Mouse (Mus musculus) mouse embryonic stem cell (cell line): Measurements from ENCODE around the gene Duox1.

ENCODE experiments used
- in situ Hi-C, 2 experiments: fragments of 300-500 bp; cut with MboI; formaldehyde crosslinking; loops; 1 replicate in 1 of 2; 3 replicates in 1 of 2; pipeline ENCODE4 v1.14.3; 2019 to 2020; ENCODE audit warnings: low sequenced_read_pairs in 2 of 2, low pct_unique_long_range_greater_than_20kb in 1 of 2, mixed read lengths in 1 of 2; ENCODE audit not compliant: unreplicated experiment in 1 of 2

Duox1 gene

DNA sequence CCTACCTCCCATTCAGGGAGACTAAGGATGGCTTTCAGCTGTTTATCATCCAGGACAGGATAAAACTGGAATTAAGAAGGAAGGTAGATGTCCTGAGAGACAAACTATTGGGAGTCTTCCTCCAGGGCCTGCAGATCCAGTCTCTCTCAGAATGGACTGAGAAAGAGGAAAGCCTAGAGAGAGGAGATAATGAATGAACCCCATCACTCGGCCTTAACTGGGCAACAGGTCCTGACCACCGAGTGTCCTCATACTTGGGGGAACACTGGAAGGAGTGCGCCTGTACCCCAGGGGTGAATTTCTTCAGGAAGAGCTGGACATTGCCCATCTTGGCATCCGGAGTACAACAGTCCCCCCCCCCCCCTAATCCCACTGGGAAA lies 52.2 kb downstream of the Duox1 start:
- in situ Hi-C loops: no loop called here

GRCm38 (mm10) chr2:122368081-122368971 lies 52.9 kb downstream of the Duox1 start:
- in situ Hi-C loops: no loop called here

DNA sequence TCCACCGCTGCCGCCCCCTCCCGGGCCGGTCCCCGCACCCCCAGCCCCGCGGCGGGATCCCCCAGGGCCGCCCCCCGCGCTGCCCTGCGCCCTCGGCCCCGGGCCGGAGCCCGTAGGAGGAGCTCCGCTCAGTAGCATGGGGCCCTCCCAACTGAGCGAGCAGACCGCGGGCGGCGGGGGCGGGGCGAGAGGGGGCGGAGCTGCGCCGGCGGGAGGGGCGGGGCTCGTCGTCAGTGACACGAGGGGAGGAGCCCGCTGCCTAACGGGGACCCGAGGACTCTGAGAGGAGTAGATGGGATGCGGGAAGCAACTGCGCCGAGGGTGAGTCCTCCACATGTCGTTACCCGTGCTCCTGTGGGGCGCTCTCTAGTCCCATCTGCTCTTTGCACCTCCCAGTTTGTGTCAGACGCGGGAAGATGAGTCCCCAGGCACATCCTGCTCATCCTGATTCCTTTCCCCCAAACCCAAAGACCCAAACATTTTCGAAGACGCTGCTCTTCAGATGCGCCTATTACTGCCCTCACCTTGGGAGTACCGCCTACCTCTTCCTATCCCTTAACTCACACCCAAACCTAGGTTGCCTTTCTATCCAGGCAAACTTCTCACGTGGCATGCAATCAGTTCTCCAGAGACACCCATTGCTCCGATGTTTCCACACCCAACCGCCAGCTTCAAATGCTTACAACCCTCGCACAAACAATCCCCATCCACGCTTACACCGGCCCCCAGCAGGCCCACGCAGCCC lies 53.7 kb downstream of the Duox1 start, which contains the start of gene Shf:
Shf (minus strand) TSS at position 168 of the 745 bp plus-strand sequence.
- in situ Hi-C loops: no loop called here

GRCm38 (mm10) chr2:122370101-122370750 lies 54.8 kb downstream of the Duox1 start:
- in situ Hi-C loops: no loop called here

GRCm38 (mm10) chr2:122372067-122372466 lies 56.6 kb downstream of the Duox1 start:
- in situ Hi-C loops: no loop called here

GRCm38 (mm10) chr2:122372541-122372940 lies 57.1 kb downstream of the Duox1 start:
- in situ Hi-C loops: no loop called here

DNA sequence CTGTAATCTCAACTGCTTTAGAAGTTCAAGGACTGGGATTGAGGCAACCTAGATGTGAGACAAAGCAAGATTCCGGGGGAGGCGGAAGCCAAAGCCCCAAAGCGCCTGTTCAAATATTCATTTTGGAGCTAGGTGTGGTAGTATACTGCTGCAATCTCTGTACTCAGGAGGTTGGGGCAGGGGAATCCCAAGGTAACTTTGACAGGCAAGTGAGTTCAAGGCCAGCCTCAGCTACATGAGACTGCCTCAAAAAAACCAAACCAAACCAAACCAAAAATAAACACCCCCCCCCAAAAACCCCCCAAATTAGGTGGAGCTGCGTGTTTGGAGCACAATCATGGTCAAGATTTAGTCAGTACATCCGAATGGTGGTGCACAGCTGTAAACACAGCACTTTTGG lies 58.5 kb downstream of the Duox1 start:
- in situ Hi-C loops: no loop called here

DNA sequence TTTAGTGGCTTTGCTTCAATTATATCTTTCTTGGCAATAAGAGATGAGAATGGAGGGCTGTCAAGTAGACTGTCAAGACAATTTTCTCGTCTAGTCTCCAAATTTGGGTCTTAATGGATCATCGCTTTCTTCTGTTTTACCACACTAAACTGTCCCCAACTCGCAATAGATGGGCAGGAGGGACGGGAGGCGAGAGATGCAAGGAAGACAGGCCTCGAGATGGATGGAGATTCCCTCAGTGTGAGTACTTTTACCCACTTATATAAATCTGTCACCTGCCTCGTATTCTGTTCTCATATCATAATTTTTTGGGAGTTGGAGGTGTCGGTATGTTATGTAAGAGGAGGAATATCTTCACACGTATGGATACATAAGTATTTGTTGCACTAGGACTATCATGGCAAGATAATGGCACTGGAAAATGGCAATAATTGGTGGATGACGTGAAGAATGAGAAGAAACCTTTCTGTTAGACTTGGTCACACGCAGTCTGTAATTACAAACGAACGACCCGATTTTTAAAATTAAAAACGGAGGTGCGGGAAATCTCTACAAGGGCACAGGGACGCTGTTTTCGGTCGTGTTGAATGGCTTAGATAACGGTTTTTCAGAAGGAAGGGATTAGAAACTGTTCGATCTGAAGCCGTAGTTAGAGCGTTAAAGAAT lies 59.3 kb downstream of the Duox1 start:
- in situ Hi-C loops: no loop called here

- in situ Hi-C loops: no loop called here
Observed at GRCm38 (mm10) chr2:122375391-122375991, 60.0 kb downstream of the Duox1 start.

GRCm38 (mm10) chr2:122376041-122376561 lies 60.6 kb downstream of the Duox1 start:
- in situ Hi-C loops: no loop called here

GRCm38 (mm10) chr2:122377215-122377674 lies 61.8 kb downstream of the Duox1 start:
- in situ Hi-C loops: no loop called here

GRCm38 (mm10) chr2:122377751-122378246 lies 62.3 kb downstream of the Duox1 start:
- in situ Hi-C loops: no loop called here

- in situ Hi-C loops: no loop called here
Observed at GRCm38 (mm10) chr2:122378421-122379291, 63.2 kb downstream of the Duox1 start.

DNA sequence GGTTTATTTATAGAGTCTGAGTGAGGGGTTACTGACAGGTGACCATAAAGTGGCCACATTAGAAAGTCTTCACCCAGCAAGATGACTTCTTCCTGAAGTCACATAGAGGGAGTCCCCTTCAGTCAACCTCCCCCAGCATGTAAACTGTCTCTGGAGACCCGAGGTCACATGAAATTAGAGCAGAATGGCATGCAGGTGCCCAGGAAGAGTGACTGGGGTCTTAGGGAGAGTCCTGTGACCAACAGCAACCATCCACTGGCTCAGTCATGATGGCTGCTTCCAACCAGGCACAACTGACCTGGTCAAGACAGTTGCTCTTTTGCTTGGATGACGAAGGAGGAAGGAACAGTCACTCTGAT lies 63.8 kb downstream of the Duox1 start:
- in situ Hi-C loops: no loop called here

GRCm38 (mm10) chr2:122380768-122381311 lies 65.4 kb downstream of the Duox1 start:
- in situ Hi-C loops: loop anchor here in 1 of 2 experiments (10.0 kb wide), 1 partner anchor 374 kb away; no protein-coding TSS in a partner anchor

DNA sequence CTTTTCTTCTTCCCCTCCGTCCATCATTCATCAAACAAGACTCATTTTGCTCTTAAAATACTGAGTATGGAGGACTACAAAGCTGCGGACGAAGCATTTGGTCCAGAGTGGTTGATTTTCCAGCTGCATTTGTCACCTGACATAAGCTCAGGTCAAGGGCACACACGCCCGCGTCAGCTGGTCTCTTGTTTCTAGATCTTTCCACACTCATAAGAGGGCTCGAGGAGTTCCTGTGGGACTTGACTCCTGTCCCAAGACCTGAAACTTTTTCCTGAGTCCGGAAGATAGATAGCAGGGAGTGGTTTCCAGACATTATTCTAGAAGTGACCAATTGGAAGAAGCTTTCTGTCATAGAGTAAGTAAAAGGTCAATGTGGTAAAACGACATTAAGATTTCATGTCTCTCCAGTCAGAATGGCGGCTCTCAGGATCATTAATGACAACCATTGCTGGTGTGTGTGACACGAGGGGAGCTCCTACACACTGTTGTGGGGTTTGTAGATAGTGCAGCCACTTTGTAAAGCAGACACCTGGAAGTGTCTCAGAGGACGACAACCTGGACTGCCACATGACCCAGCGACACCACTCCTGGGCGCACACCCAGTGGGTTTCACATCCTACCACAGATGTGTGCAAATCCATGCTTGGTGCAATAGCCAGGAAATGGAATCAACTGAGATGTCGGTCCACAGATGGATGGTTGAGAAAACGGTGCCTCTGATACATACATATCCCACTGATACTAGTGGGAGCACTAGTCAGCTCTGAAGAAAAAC lies 66.0 kb downstream of the Duox1 start:
- in situ Hi-C loops: loop anchor here in 1 of 2 experiments (10.0 kb wide), 1 partner anchor 373 kb away; no protein-coding TSS in a partner anchor
